14 mouse cellular contexts compared by ENCODE assay signal in the genomic region with DNA sequence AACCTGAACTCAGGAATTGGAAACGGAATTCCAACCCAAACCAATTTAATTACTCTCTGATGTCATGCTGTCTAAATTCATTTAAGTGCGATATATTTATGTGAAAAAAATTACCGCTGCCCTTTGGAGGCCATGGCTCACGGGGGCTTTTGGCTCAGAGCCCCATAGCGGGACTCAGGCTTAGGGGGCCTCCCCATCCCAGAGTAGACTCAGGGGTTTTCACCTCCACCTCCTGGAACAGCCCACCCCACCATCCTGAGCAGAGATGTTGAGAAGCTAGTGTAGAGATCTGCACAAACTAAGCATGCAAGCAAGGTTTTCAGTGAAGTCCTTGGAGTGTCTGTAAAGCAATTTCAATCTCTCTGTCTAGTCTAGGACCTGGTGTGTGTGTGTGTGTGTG. TPM values are rescaled to one million over a fixed set of nuclear protein-coding genes. Genes with fewer than 3 reads are reported as not detected.
DNase-seq lines count a peak whose midpoint lies in the region; ATAC-seq and TF ChIP-seq lines count a peak whose summit lies in the region.
"Had no signal": no experiment of that assay in that cellular context is flagged by ENCODE, and none has a peak within 500 bp of the region (broad histone marks: within the 10 kb centered on the region; RNA-seq: fewer than 3 reads in every experiment).

No protein-coding gene starts in this region.

- H3K36me3 ChIP-seq in forebrain, embryonic 11.5 days (ENCODE audit: control insufficient read depth, insufficient read depth, low read length) = no peaks in the 10 kb centered on the region
- no peaks in the 10 kb centered on the region for H3K36me3 ChIP-seq in forebrain, embryonic 16.5 days (ENCODE audit: control insufficient read depth, insufficient read depth)
- no peaks in the 10 kb centered on the region for H3K36me3 ChIP-seq in embryonic facial prominence, embryonic 15.5 days
- peaks cover 12% of the 10 kb centered on the region; the same call in 1 of the 2 replicates for H3K36me3 ChIP-seq in limb, embryonic 14.5 days (ENCODE audit: control insufficient read depth, insufficient read depth, low read length)
- H3K36me3 ChIP-seq: G1E; heart, embryonic 15.5 days; liver, embryonic 13.5 days; lung, embryonic 15.5 days had no signal

- no peak for TF ChIP-seq CTCF in brain, embryonic 14.5 days (IDR thresholded peaks at IDR 0.05; ENCODE audit: borderline replicate concordance, extremely low read depth, insufficient read depth, insufficient read length)

- ATAC-seq in forebrain, embryonic 11.5 days (replicated peaks; ENCODE audit: low FRiP score) = peak; percentile 37
- no peak for ATAC-seq in forebrain, embryonic 16.5 days
- ATAC-seq in embryonic facial prominence, embryonic 15.5 days (ENCODE audit: insufficient number of reproducible peaks, low FRiP score, low TSS enrichment, low read depth) = no peak
- peak; percentile 39; the same call in 1 of the 2 replicates for ATAC-seq in limb, embryonic 14.5 days (ENCODE audit: low FRiP score, low read depth)

- no peaks in the 10 kb centered on the region for H3K27me3 ChIP-seq in forebrain, embryonic 11.5 days (ENCODE audit: control insufficient read depth, insufficient read depth, low read length)
- no peaks in the 10 kb centered on the region for H3K27me3 ChIP-seq in forebrain, embryonic 16.5 days (replicated peaks; ENCODE audit: control insufficient read depth, insufficient read depth, low read length)
- peaks cover 2% of the 10 kb centered on the region; the same call in 1 of the 2 replicates for H3K27me3 ChIP-seq in embryonic facial prominence, embryonic 15.5 days
- no peaks in the 10 kb centered on the region for H3K27me3 ChIP-seq in limb, embryonic 14.5 days (ENCODE audit: control insufficient read depth, insufficient read depth, low read length)

- H3K27ac ChIP-seq in forebrain, embryonic 11.5 days (ENCODE audit: low read depth, low read length) = no peak overlapping the region
- H3K27ac ChIP-seq in forebrain, embryonic 16.5 days (ENCODE audit: low read length) = no peak overlapping the region
- H3K27ac ChIP-seq in embryonic facial prominence, embryonic 15.5 days (replicated peaks) = no peak overlapping the region
- peak overlapping the region; percentile 48; the same call in 1 of the 2 replicates for H3K27ac ChIP-seq in limb, embryonic 14.5 days (replicated peaks; ENCODE audit: low read depth, low read length)
- H3K27ac ChIP-seq: heart, embryonic 15.5 days; lung, embryonic 15.5 days had no signal

- 60% methylated on average over 5 of the region's 5 CpGs for WGBS in forebrain, embryonic 11.5 days
- WGBS in forebrain, embryonic 16.5 days = 30% methylated on average over 5 of the region's 5 CpGs
- 23% methylated on average over 5 of the region's 5 CpGs for WGBS in embryonic facial prominence, embryonic 15.5 days
- WGBS in limb, embryonic 14.5 days = 28% methylated on average over 5 of the region's 5 CpGs

- no peak overlapping the region for H3K9ac ChIP-seq in forebrain, embryonic 11.5 days (ENCODE audit: low read length)
- H3K9ac ChIP-seq in forebrain, embryonic 16.5 days (replicated peaks; ENCODE audit: low read depth, low read length) = no peak overlapping the region
- no peak overlapping the region for H3K9ac ChIP-seq in embryonic facial prominence, embryonic 15.5 days
- no peak overlapping the region for H3K9ac ChIP-seq in limb, embryonic 14.5 days (ENCODE audit: low read depth, low read length, severe bottlenecking)
- H3K9ac ChIP-seq: liver, embryonic 13.5 days; lung, embryonic 15.5 days had no signal

- no peaks in the 10 kb centered on the region for H3K9me3 ChIP-seq in forebrain, embryonic 11.5 days (ENCODE audit: control insufficient read depth, low read length)
- H3K9me3 ChIP-seq in forebrain, embryonic 16.5 days (ENCODE audit: control insufficient read depth, low read length) = no peaks in the 10 kb centered on the region
- H3K9me3 ChIP-seq in embryonic facial prominence, embryonic 15.5 days (replicated peaks) = no peaks in the 10 kb centered on the region
- no peaks in the 10 kb centered on the region for H3K9me3 ChIP-seq in limb, embryonic 14.5 days (ENCODE audit: control insufficient read depth, low read length)
- H3K9me3 ChIP-seq: G1E; heart, embryonic 15.5 days; liver, embryonic 13.5 days; lung, embryonic 15.5 days had no signal

- H3K4me1 ChIP-seq in forebrain, embryonic 11.5 days (replicated peaks; ENCODE audit: control insufficient read depth, insufficient read depth, low read length) = peaks cover 11% of the 10 kb centered on the region
- H3K4me1 ChIP-seq in forebrain, embryonic 16.5 days (replicated peaks; ENCODE audit: control insufficient read depth, insufficient read depth, low read length) = peaks cover 19% of the 10 kb centered on the region
- H3K4me1 ChIP-seq in embryonic facial prominence, embryonic 15.5 days = peaks cover 43% of the 10 kb centered on the region
- peaks cover 49% of the 10 kb centered on the region for H3K4me1 ChIP-seq in limb, embryonic 14.5 days (ENCODE audit: control insufficient read depth, insufficient read depth, low read length)

- DNase-seq in forebrain, embryonic 11.5 days (ENCODE audit: low spot score) = no peak
- DNase-seq in brain, embryonic 14.5 days (ENCODE audit: low read depth) = peak; percentile 22
- no peak for DNase-seq in limb, embryonic 14.5 days (ENCODE audit: low spot score)
- no peak for DNase-seq in urinary bladder, postnatal 25 days (ENCODE audit: low spot score)
- no peak for DNase-seq in lung, adult 18-20 months
- DNase-seq: kidney, adult 11 months had no signal

- TF ChIP-seq POLR2A in brain, embryonic 14.5 days (IDR thresholded peaks at IDR 0.05; ENCODE audit: borderline replicate concordance, extremely low read depth, insufficient read depth, insufficient read length, poor library complexity, severe bottlenecking) = no peak
- no peak for TF ChIP-seq POLR2A in limb, embryonic 14.5 days (IDR thresholded peaks at IDR 0.05; ENCODE audit: borderline replicate concordance, extremely low read depth, insufficient read depth, insufficient read length)

- H3K4me3 ChIP-seq in forebrain, embryonic 11.5 days (ENCODE audit: low read depth, low read length) = no peak overlapping the region
- H3K4me3 ChIP-seq in forebrain, embryonic 16.5 days (replicated peaks; ENCODE audit: low read length) = no peak overlapping the region
- no peak overlapping the region for H3K4me3 ChIP-seq in embryonic facial prominence, embryonic 15.5 days (replicated peaks)
- H3K4me3 ChIP-seq in limb, embryonic 14.5 days (replicated peaks; ENCODE audit: low read length) = peak overlapping the region; percentile 44
- H3K4me3 ChIP-seq: liver, embryonic 13.5 days; lung, embryonic 15.5 days had no signal

- H3K4me2 ChIP-seq in forebrain, embryonic 11.5 days (ENCODE audit: low read depth, low read length, severe bottlenecking) = no peak overlapping the region
- H3K4me2 ChIP-seq in forebrain, embryonic 16.5 days (ENCODE audit: low read length) = no peak overlapping the region
- H3K4me2 ChIP-seq in embryonic facial prominence, embryonic 15.5 days (replicated peaks) = peak overlapping the region; percentile 32; the same call in 1 of the 2 replicates
- H3K4me2 ChIP-seq in limb, embryonic 14.5 days (replicated peaks; ENCODE audit: low read depth, low read length, severe bottlenecking) = peak overlapping the region; percentile 55
- H3K4me2 ChIP-seq: liver, embryonic 13.5 days; lung, embryonic 15.5 days had no signal

RNA-seq across cellular contexts. Expression of a gene that starts 0.4 kb away (rescaled TPM):
- polyA plus RNA-seq in forebrain, embryonic 11.5 days (2014; fragmentation: Nextera tagmentation; extraction: Ambion mirVana) = 1.8 and 2.0 TPM in 2 replicates
- polyA plus RNA-seq in forebrain, embryonic 16.5 days (2015; fragmentation: Nextera tagmentation; extraction: Ambion mirVana) = 2.7 and 4.5 TPM in 2 replicates
- 1.4 and 1.7 TPM in 2 replicates for polyA plus RNA-seq in brain, embryonic 14.5 days (2012; rRNA removed)
- 1.7 and 2.2 TPM in 2 replicates for polyA plus RNA-seq in embryonic facial prominence, embryonic 15.5 days (2015; fragmentation: Nextera tagmentation; extraction: Ambion mirVana)
- 40.9 and 58.7 TPM in 2 replicates for polyA plus RNA-seq in limb, embryonic 14.5 days (2012; rRNA removed)
- polyA plus RNA-seq in limb, embryonic 14.5 days (2014; fragmentation: Nextera tagmentation; extraction: Ambion mirVana) = 64.8 and 87.0 TPM in 2 replicates
- polyA plus RNA-seq: G1E; liver, embryonic 13.5 days had no signal

RNA-seq across cellular contexts. Expression of a gene that starts 5.1 kb away (rescaled TPM):
- not detected in 2 replicates for polyA plus RNA-seq in forebrain, embryonic 11.5 days (2014; fragmentation: Nextera tagmentation; extraction: Ambion mirVana)
- not detected in 2 replicates for polyA plus RNA-seq in forebrain, embryonic 16.5 days (2015; fragmentation: Nextera tagmentation; extraction: Ambion mirVana)
- not detected in 2 replicates for polyA plus RNA-seq in brain, embryonic 14.5 days (2012; rRNA removed)
- 0.27 TPM in 1 of 2 replicates, not detected in the other for polyA plus RNA-seq in embryonic facial prominence, embryonic 15.5 days (2015; fragmentation: Nextera tagmentation; extraction: Ambion mirVana)
- 0.13 TPM in 1 of 2 replicates, not detected in the other for polyA plus RNA-seq in limb, embryonic 14.5 days (2012; rRNA removed)
- 0.17 and 0.18 TPM in 2 replicates for polyA plus RNA-seq in limb, embryonic 14.5 days (2014; fragmentation: Nextera tagmentation; extraction: Ambion mirVana)
- polyA plus RNA-seq: frontal cortex, adult 2 months; heart, embryonic 15.5 days; hindbrain, postnatal 0 days; liver, embryonic 13.5 days; lung, embryonic 15.5 days had no signal

RNA-seq across cellular contexts. Expression of a gene that starts 10.7 kb away (rescaled TPM):
- polyA plus RNA-seq in forebrain, embryonic 11.5 days (2014; fragmentation: Nextera tagmentation; extraction: Ambion mirVana) = 27.4 and 28.8 TPM in 2 replicates
- polyA plus RNA-seq in forebrain, embryonic 16.5 days (2015; fragmentation: Nextera tagmentation; extraction: Ambion mirVana) = 17.0 and 18.9 TPM in 2 replicates
- polyA plus RNA-seq in brain, embryonic 14.5 days (2012; rRNA removed) = 16.0 and 23.7 TPM in 2 replicates
- polyA plus RNA-seq in embryonic facial prominence, embryonic 15.5 days (2015; fragmentation: Nextera tagmentation; extraction: Ambion mirVana) = 22.5 and 23.3 TPM in 2 replicates
- 24.5 and 31.3 TPM in 2 replicates for polyA plus RNA-seq in limb, embryonic 14.5 days (2012; rRNA removed)
- 19.4 and 20.1 TPM in 2 replicates for polyA plus RNA-seq in limb, embryonic 14.5 days (2014; fragmentation: Nextera tagmentation; extraction: Ambion mirVana)

RNA-seq across cellular contexts. Expression of a gene that starts 15.5 kb away (rescaled TPM):
- 70.0 and 78.0 TPM in 2 replicates for polyA plus RNA-seq in forebrain, embryonic 11.5 days (2014; fragmentation: Nextera tagmentation; extraction: Ambion mirVana)
- polyA plus RNA-seq in forebrain, embryonic 16.5 days (2015; fragmentation: Nextera tagmentation; extraction: Ambion mirVana) = 66.5 and 78.2 TPM in 2 replicates
- 40.4 and 44.9 TPM in 2 replicates for polyA plus RNA-seq in brain, embryonic 14.5 days (2012; rRNA removed)
- polyA plus RNA-seq in embryonic facial prominence, embryonic 15.5 days (2015; fragmentation: Nextera tagmentation; extraction: Ambion mirVana) = 52.1 and 65.6 TPM in 2 replicates
- 32.6 and 42.1 TPM in 2 replicates for polyA plus RNA-seq in limb, embryonic 14.5 days (2012; rRNA removed)
- 57.2 and 58.5 TPM in 2 replicates for polyA plus RNA-seq in limb, embryonic 14.5 days (2014; fragmentation: Nextera tagmentation; extraction: Ambion mirVana)

Comparison
In these comparisons a context has a peak if more than half of its experiments do, and no peak if none do; other contexts are left out.
1. ATAC-seq: peak in forebrain, embryonic 11.5 days (single experiment) and limb, embryonic 14.5 days (single experiment); none in forebrain, embryonic 16.5 days (single experiment) and embryonic facial prominence, embryonic 15.5 days (single experiment).
2. H3K4me2 ChIP-seq: peak in embryonic facial prominence, embryonic 15.5 days (single experiment) and limb, embryonic 14.5 days (single experiment); none in forebrain, embryonic 11.5 days (single experiment) and forebrain, embryonic 16.5 days (single experiment).